Mouse (Mus musculus): Measurements from ENCODE around the gene Adamtsl1. TPM values are rescaled to one million over a fixed set of nuclear protein-coding genes. Genes with fewer than 3 reads are reported as not detected.

The Adamtsl1 gene
- polyA plus RNA-seq, 1 experiment from 2014 or later = 10.2 TPM

- H3K4me1 ChIP-seq (replicated peaks; ENCODE audit: insufficient read depth, low read length) = no peaks in the 10 kb centered on the region
- H3K4me2 ChIP-seq (ENCODE audit: low read length) = no peak overlapping the region
- no peak for TF ChIP-seq CTCF (IDR thresholded peaks at IDR 0.05; ENCODE audit: low read depth)
- no peaks in the 10 kb centered on the region for H3K27me3 ChIP-seq (ENCODE audit: insufficient read depth, low read length)
- H3K4me3 ChIP-seq (replicated peaks; ENCODE audit: low read depth, low read length) = no peak overlapping the region
- WGBS = 70% methylated on average over 3 of the region's 3 CpGs
- DNase-seq (ENCODE audit: low spot score) (no peak), ATAC-seq (replicated peaks; ENCODE audit: low FRiP score, low read depth) (no peak)
- no peak overlapping the region for H3K27ac ChIP-seq
- no peaks in the 10 kb centered on the region for H3K9me3 ChIP-seq (replicated peaks; ENCODE audit: low read length)
- H3K36me3 ChIP-seq (ENCODE audit: insufficient read depth, low read length) = no peaks in the 10 kb centered on the region
- H3K9ac ChIP-seq (ENCODE audit: low read depth, low read length) = no peak overlapping the region
These were observed 250.5 kb downstream of the Adamtsl1 start for GRCm38 (mm10) chr4:85764476-85764875.

GRCm38 (mm10) chr4:85767666-85768065, 253.7 kb downstream of the Adamtsl1 start:
- 72% methylated on average over 6 of the region's 6 CpGs for WGBS
- Histone ChIP-seq H3K36me3 (ENCODE audit: insufficient read depth, low read length) (no peaks in the 10 kb centered on the region), H3K4me3 (replicated peaks; ENCODE audit: low read depth, low read length) (no peak overlapping the region), H3K9ac (ENCODE audit: low read depth, low read length) (no peak overlapping the region), H3K27ac (peak overlapping the region; percentile 78), H3K4me1 (replicated peaks; ENCODE audit: insufficient read depth, low read length) (no peaks in the 10 kb centered on the region), H3K9me3 (replicated peaks; ENCODE audit: low read length) (no peaks in the 10 kb centered on the region), H3K4me2 (ENCODE audit: low read length) (no peak overlapping the region), H3K27me3 (ENCODE audit: insufficient read depth, low read length) (no peaks in the 10 kb centered on the region)
- ATAC-seq (replicated peaks; ENCODE audit: low FRiP score, low read depth) = peak; percentile 86; the same call in 1 of the 2 replicates
- DNase-seq (ENCODE audit: low spot score) = no peak
- no peak for TF ChIP-seq CTCF (IDR thresholded peaks at IDR 0.05; ENCODE audit: low read depth)

- ATAC-seq (replicated peaks; ENCODE audit: low FRiP score, low read depth) = peak; percentile 82; the same call in 1 of the 2 replicates
- H3K4me1 ChIP-seq (replicated peaks; ENCODE audit: insufficient read depth, low read length) = no peaks in the 10 kb centered on the region
- peak; percentile 55 for DNase-seq (ENCODE audit: low spot score)
- no peak overlapping the region for H3K9ac ChIP-seq (ENCODE audit: low read depth, low read length)
- H3K27me3 ChIP-seq (ENCODE audit: insufficient read depth, low read length) = no peaks in the 10 kb centered on the region
- H3K9me3 ChIP-seq (replicated peaks; ENCODE audit: low read length) = no peaks in the 10 kb centered on the region
- no peak overlapping the region for H3K4me2 ChIP-seq (ENCODE audit: low read length)
- 31% methylated on average over 5 of the region's 5 CpGs for WGBS
- no peak overlapping the region for H3K4me3 ChIP-seq (replicated peaks; ENCODE audit: low read depth, low read length)
- no peaks in the 10 kb centered on the region for H3K36me3 ChIP-seq (ENCODE audit: insufficient read depth, low read length)
- TF ChIP-seq CTCF (IDR thresholded peaks at IDR 0.05; ENCODE audit: low read depth) = no peak
- peak overlapping the region; percentile 78 for H3K27ac ChIP-seq
These were observed 254.1 kb downstream of the Adamtsl1 start for GRCm38 (mm10) chr4:85768107-85768506.

- Histone ChIP-seq H3K27ac (no peak overlapping the region), H3K27me3 (ENCODE audit: insufficient read depth, low read length) (no peaks in the 10 kb centered on the region), H3K9ac (ENCODE audit: low read depth, low read length) (no peak overlapping the region), H3K36me3 (ENCODE audit: insufficient read depth, low read length) (no peaks in the 10 kb centered on the region), H3K4me3 (replicated peaks; ENCODE audit: low read depth, low read length) (no peak overlapping the region), H3K9me3 (replicated peaks; ENCODE audit: low read length) (no peaks in the 10 kb centered on the region), H3K4me1 (replicated peaks; ENCODE audit: insufficient read depth, low read length) (no peaks in the 10 kb centered on the region), H3K4me2 (ENCODE audit: low read length) (no peak overlapping the region)
- no peak for TF ChIP-seq CTCF (IDR thresholded peaks at IDR 0.05; ENCODE audit: low read depth)
- DNase-seq (ENCODE audit: low spot score) (no peak), ATAC-seq (replicated peaks; ENCODE audit: low FRiP score, low read depth) (no peak)
- WGBS = 32% methylated on average over 5 of the region's 5 CpGs
These were observed 268.5 kb downstream of the Adamtsl1 start for GRCm38 (mm10) chr4:85782511-85782910.

- Histone ChIP-seq H3K27me3 (ENCODE audit: insufficient read depth, low read length) (no peaks in the 10 kb centered on the region), H3K27ac (no peak overlapping the region), H3K9me3 (replicated peaks; ENCODE audit: low read length) (no peaks in the 10 kb centered on the region), H3K4me3 (replicated peaks; ENCODE audit: low read depth, low read length) (no peak overlapping the region), H3K4me1 (replicated peaks; ENCODE audit: insufficient read depth, low read length) (no peaks in the 10 kb centered on the region), H3K9ac (ENCODE audit: low read depth, low read length) (no peak overlapping the region), H3K36me3 (ENCODE audit: insufficient read depth, low read length) (no peaks in the 10 kb centered on the region), H3K4me2 (ENCODE audit: low read length) (no peak overlapping the region)
- 62% methylated on average over 6 of the region's 6 CpGs for WGBS
- peak; percentile 33 for DNase-seq (ENCODE audit: low spot score)
- ATAC-seq (replicated peaks; ENCODE audit: low FRiP score, low read depth) = no peak
- no peak for TF ChIP-seq CTCF (IDR thresholded peaks at IDR 0.05; ENCODE audit: low read depth)
These were observed 269.9 kb downstream of the Adamtsl1 start for GRCm38 (mm10) chr4:85783768-85784379.

- no peaks in the 10 kb centered on the region for H3K27me3 ChIP-seq (ENCODE audit: insufficient read depth, low read length)
- no peak overlapping the region for H3K9ac ChIP-seq (ENCODE audit: low read depth, low read length)
- no peaks in the 10 kb centered on the region for H3K4me1 ChIP-seq (replicated peaks; ENCODE audit: insufficient read depth, low read length)
- TF ChIP-seq CTCF (IDR thresholded peaks at IDR 0.05; ENCODE audit: low read depth) = peak; percentile 41
- DNase-seq (ENCODE audit: low spot score) (no peak), ATAC-seq (replicated peaks; ENCODE audit: low FRiP score, low read depth) (no peak)
- H3K4me2 ChIP-seq (ENCODE audit: low read length) = no peak overlapping the region
- no peaks in the 10 kb centered on the region for H3K36me3 ChIP-seq (ENCODE audit: insufficient read depth, low read length)
- no peak overlapping the region for H3K4me3 ChIP-seq (replicated peaks; ENCODE audit: low read depth, low read length)
- 65% methylated on average over 4 of the region's 4 CpGs for WGBS
- no peak overlapping the region for H3K27ac ChIP-seq
- H3K9me3 ChIP-seq (replicated peaks; ENCODE audit: low read length) = no peaks in the 10 kb centered on the region
These were observed 270.5 kb downstream of the Adamtsl1 start for GRCm38 (mm10) chr4:85784428-85784827.

GRCm38 (mm10) chr4:85790226-85790625, 276.3 kb downstream of the Adamtsl1 start:
- no peaks in the 10 kb centered on the region for H3K27me3 ChIP-seq (ENCODE audit: insufficient read depth, low read length)
- DNase-seq (ENCODE audit: low spot score) (peak; percentile 68), ATAC-seq (replicated peaks; ENCODE audit: low FRiP score, low read depth) (0 out of 2 replicates have a peak, but pooled peaks have one; percentile 46)

More at GRCm38 (mm10) chr4:85790226-85790625, 276.3 kb downstream of the Adamtsl1 start:
- Histone ChIP-seq H3K9me3 (replicated peaks; ENCODE audit: low read length) (no peaks in the 10 kb centered on the region), H3K4me3 (replicated peaks; ENCODE audit: low read depth, low read length) (no peak overlapping the region), H3K27ac (no peak overlapping the region), H3K36me3 (ENCODE audit: insufficient read depth, low read length) (no peaks in the 10 kb centered on the region), H3K9ac (ENCODE audit: low read depth, low read length) (no peak overlapping the region), H3K4me2 (ENCODE audit: low read length) (no peak overlapping the region), H3K4me1 (replicated peaks; ENCODE audit: insufficient read depth, low read length) (no peaks in the 10 kb centered on the region)
- WGBS = 48% methylated on average over 2 of the region's 2 CpGs
- no peak for TF ChIP-seq CTCF (IDR thresholded peaks at IDR 0.05; ENCODE audit: low read depth)
